20 mouse cellular contexts compared by ENCODE assay signal in genomic region chr8:11346225-11346624, GRCm38 (mm10). TPM values are rescaled to one million over a fixed set of nuclear protein-coding genes. Genes with fewer than 3 reads are reported as not detected.
DNase-seq lines count a peak whose midpoint lies in the region; ATAC-seq and TF ChIP-seq lines count a peak whose summit lies in the region.
"Had no signal": no experiment of that assay in that cellular context is flagged by ENCODE, and none has a peak within 500 bp of the region (broad histone marks: within the 10 kb centered on the region; RNA-seq: fewer than 3 reads in every experiment).

No protein-coding gene starts in this region.

- intact Hi-C loops in heart, adult 2 months (cut with DNase I): loop anchor here (2.0 kb wide), 1 partner anchor 17 kb away; no protein-coding TSS in a partner anchor

- no peak overlapping the region for H3ac ChIP-seq in myocyte (ENCODE audit: control insufficient read depth, insufficient read length)

- H3K4me2 ChIP-seq in kidney, postnatal 0 days (ENCODE audit: low read length): no peak overlapping the region
- peak overlapping the region; percentile 49 for H3K4me2 ChIP-seq in myocyte (ENCODE audit: low read depth)
- H3K4me2 ChIP-seq: hindbrain, embryonic 14.5 days; midbrain, embryonic 12.5 days; neural tube, embryonic 13.5 days had no signal

- TF ChIP-seq CTCF in kidney, postnatal 0 days (IDR thresholded peaks at IDR 0.05; ENCODE audit: low read depth): no peak
- TF ChIP-seq CTCF in heart, adult 2 months (IDR thresholded peaks at IDR 0.05): no peak

- no peak overlapping the region for H3K4me3 ChIP-seq in kidney, postnatal 0 days (replicated peaks; ENCODE audit: low read depth, low read length)
- no peak overlapping the region for H3K4me3 ChIP-seq in myocyte
- no peak overlapping the region for H3K4me3 ChIP-seq in heart, adult 2 months
- H3K4me3 ChIP-seq: forebrain, embryonic 10.5 days; limb, embryonic 10.5 days; midbrain, embryonic 12.5 days; neural tube, embryonic 13.5 days had no signal

- H3K4me1 ChIP-seq in kidney, postnatal 0 days (replicated peaks; ENCODE audit: insufficient read depth, low read length): peaks cover 18% of the 10 kb centered on the region
- peaks cover 45% of the 10 kb centered on the region for H3K4me1 ChIP-seq in heart, adult 2 months (ENCODE audit: control insufficient read depth, insufficient read depth, low read length)
- H3K4me1 ChIP-seq: midbrain, embryonic 12.5 days had no signal

- no peak for TF ChIP-seq EP300 in heart, adult 2 months (IDR thresholded peaks at IDR 0.05; ENCODE audit: insufficient read depth, low read depth, low read length)

- no peaks in the 10 kb centered on the region for H3K9me3 ChIP-seq in kidney, postnatal 0 days (replicated peaks; ENCODE audit: low read length)
- H3K9me3 ChIP-seq: forebrain, embryonic 10.5 days; limb, embryonic 10.5 days; midbrain, embryonic 12.5 days; neural tube, embryonic 13.5 days had no signal

- H3K27me3 ChIP-seq in kidney, postnatal 0 days (ENCODE audit: insufficient read depth, low read length): no peaks in the 10 kb centered on the region
- no peaks in the 10 kb centered on the region for H3K27me3 ChIP-seq in myocyte (ENCODE audit: control insufficient read depth, insufficient read depth, insufficient read length)
- H3K27me3 ChIP-seq in heart, adult 2 months (ENCODE audit: control insufficient read depth, insufficient read depth, low read length): no peaks in the 10 kb centered on the region
- H3K27me3 ChIP-seq: midbrain, embryonic 12.5 days; neural tube, embryonic 13.5 days had no signal

- H3K27ac ChIP-seq in kidney, postnatal 0 days: no peak overlapping the region
- H3K27ac ChIP-seq in heart, adult 2 months: no peak overlapping the region
- H3K27ac ChIP-seq: forebrain, embryonic 10.5 days; hindbrain, embryonic 14.5 days; limb, embryonic 10.5 days; midbrain, embryonic 12.5 days; neural tube, embryonic 13.5 days had no signal

- TF ChIP-seq POLR2A in myocyte (IDR thresholded peaks at IDR 0.05; ENCODE audit: insufficient read length, low read depth): no peak
- TF ChIP-seq POLR2A in heart, adult 2 months (IDR thresholded peaks at IDR 0.05; ENCODE audit: insufficient read depth, low read depth, low read length): no peak

- WGBS in kidney, postnatal 0 days: 61% methylated on average over 10 of the region's 10 CpGs
- 70% methylated on average over 10 of the region's 10 CpGs for WGBS in heart, adult 2 months

- no peaks in the 10 kb centered on the region for H3K36me3 ChIP-seq in kidney, postnatal 0 days (ENCODE audit: insufficient read depth, low read length)
- no peaks in the 10 kb centered on the region for H3K36me3 ChIP-seq in myocyte (ENCODE audit: control insufficient read depth, insufficient read depth)
- peaks cover 5% of the 10 kb centered on the region; the same call in 1 of the 2 replicates for H3K36me3 ChIP-seq in heart, adult 2 months (ENCODE audit: control insufficient read depth, insufficient read depth, low read length)
- H3K36me3 ChIP-seq: midbrain, embryonic 12.5 days; neural tube, embryonic 13.5 days had no signal

- peaks cover 5% of the 10 kb centered on the region for H3K79me2 ChIP-seq in myocyte (ENCODE audit: control insufficient read depth, insufficient read depth)
- peaks cover 8% of the 10 kb centered on the region for H3K79me2 ChIP-seq in heart, adult 2 months (replicated peaks; ENCODE audit: control insufficient read depth, insufficient read depth, low read length)

- DNase-seq in kidney, postnatal 0 days (ENCODE audit: low spot score): no peak
- no peak for DNase-seq in kidney, adult 11 months
- peak; percentile 48 for DNase-seq in A20 (ENCODE audit: low read depth, low spot score)
- peak; percentile 59 for DNase-seq in kidney, postnatal 14 days
- DNase-seq in right cerebral cortex, postnatal 25 days: no peak
- no peak for DNase-seq in heart, adult 2 months
- DNase-seq: adrenal gland, postnatal 25 days; cerebellum, adult 11-12 months; cerebellum, postnatal 36 days; gastrocnemius, postnatal 10 days; heart, postnatal 36 days; layer of hippocampus, adult 9-11 months; liver, postnatal 0 days had no signal

- H3K9ac ChIP-seq in kidney, postnatal 0 days (ENCODE audit: low read depth, low read length): no peak overlapping the region
- no peak overlapping the region for H3K9ac ChIP-seq in heart, adult 2 months (ENCODE audit: low read depth, low read length)
- H3K9ac ChIP-seq: hindbrain, embryonic 14.5 days; liver, postnatal 0 days; midbrain, embryonic 12.5 days; neural tube, embryonic 13.5 days had no signal

- peak; percentile 57; the same call in 1 of the 2 replicates for ATAC-seq in kidney, postnatal 0 days (replicated peaks; ENCODE audit: low FRiP score, low read depth)
- ATAC-seq: liver, postnatal 0 days had no signal

TF ChIP-seq in myocyte, 11 proteins besides CTCF, POLR2A, EP300 and RAD21:
- no peak for TF ChIP-seq REST (IDR thresholded peaks at IDR 0.05; ENCODE audit: insufficient read depth, insufficient read length)
- TF ChIP-seq MYOD1 (IDR thresholded peaks at IDR 0.05; ENCODE audit: control insufficient read depth in 1 of 3, insufficient read length in 2 of 3, low read depth in 2 of 3): peak in 2 of 3 experiments; percentile 61 to 91
- TF ChIP-seq MYOG (IDR thresholded peaks at IDR 0.05; ENCODE audit: control insufficient read depth in 1 of 3, insufficient read depth in 1 of 3, insufficient read length in 2 of 3, low read depth in 2 of 3): peak in 2 of 3 experiments; percentile 33 to 69
- TF ChIP-seq MAX (IDR thresholded peaks at IDR 0.05; ENCODE audit: low read depth): no peak
- no peak for TF ChIP-seq E2F4 (IDR thresholded peaks at IDR 0.05; ENCODE audit: insufficient read depth)

RNA-seq across cellular contexts. Expression of gene Col4a1, which starts 33.6 kb away (rescaled TPM):
- 305 and 310 TPM in 2 replicates for polyA plus RNA-seq in kidney, postnatal 0 days (2015; fragmentation: Nextera tagmentation; extraction: Ambion mirVana)
- polyA plus RNA-seq in myocyte (2012; fragmentation: generic; extraction: Trizol): 34.8 TPM
- 100 to 1,000 TPM; 221 to 311 TPM for total RNA-seq in heart, adult 2 months (2021)
- polyA plus RNA-seq in heart, adult 2 months (2012; rRNA removed): 258 and 384 TPM in 2 replicates
- total RNA-seq: MEL had no signal

RNA-seq across cellular contexts. Expression of gene Col4a2, which starts 33.6 kb away (rescaled TPM):
- 139 and 140 TPM in 2 replicates for polyA plus RNA-seq in kidney, postnatal 0 days (2015; fragmentation: Nextera tagmentation; extraction: Ambion mirVana)
- polyA plus RNA-seq in myocyte (2012; fragmentation: generic; extraction: Trizol): 47.3 TPM
- 100 to 1,000 TPM; 139 to 172 TPM for total RNA-seq in heart, adult 2 months (2021)
- polyA plus RNA-seq in heart, adult 2 months (2012; rRNA removed): 104 and 139 TPM in 2 replicates

Comparison
In these comparisons a context has a peak if more than half of its experiments do, and no peak if none do; other contexts are left out.
1. DNase-seq: peak in A20 (single experiment) and kidney, postnatal 14 days (single experiment); none in kidney, postnatal 0 days (single experiment), kidney, adult 11 months (single experiment), right cerebral cortex, postnatal 25 days (single experiment) and heart, adult 2 months (0 of 2).